Mouse (Mus musculus): Measurements from ENCODE around the gene Sec31a. TPM values are rescaled to one million over a fixed set of nuclear protein-coding genes. Genes with fewer than 3 reads are reported as not detected.

The Sec31a gene
- 271 TPM for polyA plus RNA-seq (2014; fragmentation: Illumina TruSeq; extraction: RNeasy Lipid Tissue Mini Kit (QIAGEN cat#74804); ENCODE audit: low read depth, low replicate concordance)

GRCm38 (mm10) chr5:100415761-100416590 lies at the start of gene Sec31a:
TSS of gene Sec31a (minus strand) at chr5:100416234.

Other genes starting within 250 kb of the Sec31a start
- 42.5 TPM for gene Lin54, start 84.4 kb upstream of the Sec31a start, polyA plus RNA-seq (2014; fragmentation: Illumina TruSeq; extraction: RNeasy Lipid Tissue Mini Kit (QIAGEN cat#74804); ENCODE audit: low read depth, low replicate concordance)
- gene Cops4, start 102.1 kb upstream of the Sec31a start, polyA plus RNA-seq (2014; fragmentation: Illumina TruSeq; extraction: RNeasy Lipid Tissue Mini Kit (QIAGEN cat#74804); ENCODE audit: low read depth, low replicate concordance): 82.0 TPM
- 604 TPM for gene Plac8, start 156.0 kb upstream of the Sec31a start, polyA plus RNA-seq (2014; fragmentation: Illumina TruSeq; extraction: RNeasy Lipid Tissue Mini Kit (QIAGEN cat#74804); ENCODE audit: low read depth, low replicate concordance)

Data from sigmoid colon, adult 10 weeks (tissue).